In the genomic region with DNA sequence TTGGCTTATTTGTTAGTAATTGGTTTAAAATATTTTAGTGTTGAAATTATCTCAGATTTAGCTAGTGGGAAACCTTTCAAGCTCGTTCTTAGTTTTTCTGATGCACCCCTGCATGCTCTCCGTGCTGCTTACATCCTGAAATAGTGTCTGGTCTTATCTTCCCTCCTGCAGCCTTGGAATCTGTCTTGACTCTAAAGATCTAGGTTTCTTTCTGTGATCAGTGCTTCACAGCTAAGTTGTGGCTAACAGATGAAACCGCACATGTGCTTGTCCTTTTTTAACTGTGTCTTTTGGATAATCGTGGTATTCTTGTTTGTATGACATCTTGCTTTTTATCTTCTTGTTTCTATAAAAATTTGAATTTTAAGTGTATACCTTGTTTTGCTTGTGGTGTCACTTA, we compare ENCODE assay signal across 28 mouse cellular contexts. TPM values are rescaled to one million over a fixed set of nuclear protein-coding genes. Genes with fewer than 3 reads are reported as not detected.
DNase-seq lines count a peak whose midpoint lies in the region; ATAC-seq and TF ChIP-seq lines count a peak whose summit lies in the region.
"Had no signal": no experiment of that assay in that cellular context is flagged by ENCODE, and none has a peak within 500 bp of the region (broad histone marks: within the 10 kb centered on the region; RNA-seq: fewer than 3 reads in every experiment).

No protein-coding gene starts in this region.

- no peaks in the 10 kb centered on the region for H3K9me3 ChIP-seq in MEL (replicated peaks; ENCODE audit: insufficient read depth, low read length)
- no peaks in the 10 kb centered on the region for H3K9me3 ChIP-seq in liver, embryonic 14.5 days (ENCODE audit: control insufficient read depth, low read length)
- H3K9me3 ChIP-seq: forebrain, embryonic 10.5 days; forebrain, embryonic 13.5 days; heart, embryonic 10.5 days; heart, embryonic 13.5 days had no signal

- H3K4me3 ChIP-seq in MEL (ENCODE audit: control insufficient read depth in 1 of 2, insufficient read depth in 1 of 2, low read depth in 2 of 2, low read length in 2 of 2) = no peak overlapping the region
- no peak overlapping the region for H3K4me3 ChIP-seq in liver, embryonic 14.5 days (ENCODE audit: insufficient read depth in 1 of 2, low read depth in 2 of 2, low read length in 2 of 2)
- no peak overlapping the region for H3K4me3 ChIP-seq in layer of hippocampus, adult 2 months
- H3K4me3 ChIP-seq: forebrain, embryonic 10.5 days; forebrain, embryonic 13.5 days; heart, adult 2 months; heart, embryonic 10.5 days; heart, embryonic 13.5 days had no signal

- TF ChIP-seq CTCF in MEL (IDR thresholded peaks at IDR 0.05 in 2 of 3, conservative IDR thresholded peaks at IDR 0.05 in 1 of 3; ENCODE audit: control insufficient read depth in 1 of 3, insufficient read depth in 1 of 3, low read depth in 2 of 3, low read length in 3 of 3, poor library complexity in 1 of 3, severe bottlenecking in 1 of 3) = no peak
- TF ChIP-seq CTCF in liver, embryonic 14.5 days (IDR thresholded peaks at IDR 0.05; ENCODE audit: low read depth) = no peak
- no peak for TF ChIP-seq CTCF in layer of hippocampus, adult 2 months (conservative IDR thresholded peaks at IDR 0.05)

- H3K9ac ChIP-seq in MEL (ENCODE audit: control insufficient read depth, low read depth, low read length, poor library complexity, severe bottlenecking) = no peak overlapping the region
- H3K9ac ChIP-seq in liver, embryonic 14.5 days (replicated peaks) = no peak overlapping the region
- H3K9ac ChIP-seq: forebrain, embryonic 13.5 days; heart, embryonic 13.5 days; hindbrain, embryonic 14.5 days had no signal

- peak; percentile 82 for DNase-seq in MEL (ENCODE audit: low read depth, low spot score)
- DNase-seq in liver, embryonic 14.5 days (ENCODE audit: low read depth in 3 of 3, low spot score in 3 of 3) = no peak
- no peak for DNase-seq in layer of hippocampus, adult 2 months (ENCODE audit: low spot score in 2 of 2)
- DNase-seq in layer of hippocampus, adult 11-12 months (ENCODE audit: low spot score) = no peak
- DNase-seq in urinary bladder, postnatal 4 days (ENCODE audit: low spot score in 2 of 2) = no peak
- no peak for DNase-seq in right cerebral cortex, postnatal 14 days
- DNase-seq: adrenal gland, adult 8-10 months; adrenal gland, postnatal 25 days; cerebellum, adult 11-12 months; cerebellum, adult 8-10 months; cerebellum, postnatal 10 days; cerebellum, postnatal 36 days; gastrocnemius, postnatal 10 days; gastrocnemius, postnatal 36 days; heart, adult 2 months; heart, postnatal 14 days; heart, postnatal 4 days had no signal

- H3K27ac ChIP-seq in MEL (ENCODE audit: control insufficient read depth, low read depth, low read length) = no peak overlapping the region
- no peak overlapping the region for H3K27ac ChIP-seq in liver, embryonic 14.5 days
- no peak overlapping the region for H3K27ac ChIP-seq in layer of hippocampus, adult 2 months
- H3K27ac ChIP-seq: forebrain, embryonic 10.5 days; forebrain, embryonic 13.5 days; heart, adult 2 months; heart, embryonic 10.5 days; heart, embryonic 13.5 days; hindbrain, embryonic 14.5 days had no signal

- TF ChIP-seq POLR2A in MEL (IDR thresholded peaks at IDR 0.05; ENCODE audit: control insufficient read depth in 1 of 2, insufficient read depth in 1 of 2, low read depth in 1 of 2, low read length in 2 of 2, poor library complexity in 1 of 2) = no peak

- H3K79me2 ChIP-seq in MEL (ENCODE audit: control insufficient read depth, insufficient read depth, low read length, poor library complexity) = no peaks in the 10 kb centered on the region

- no peak overlapping the region for H3K4me2 ChIP-seq in liver, embryonic 14.5 days (ENCODE audit: low read depth)
- H3K4me2 ChIP-seq: forebrain, embryonic 13.5 days; heart, embryonic 13.5 days; hindbrain, embryonic 14.5 days had no signal

- ATAC-seq in common myeloid progenitor, adult 5-6 weeks (replicated peaks; ENCODE audit: low read depth, poor library complexity, severe bottlenecking) = peak; percentile 52; the same call in 1 of the 2 replicates
- peak; percentile 65; the same call in 1 of the 2 replicates for ATAC-seq in liver, embryonic 14.5 days (ENCODE audit: insufficient read depth)
- peak; percentile 99 for ATAC-seq in megakaryocyte progenitor cell, adult 5-6 weeks (replicated peaks; ENCODE audit: poor library complexity)
- ATAC-seq: activated CD4-positive, CD25-positive, alpha-beta regulatory T cell, adult 4 months; CD4-positive, CD25-positive, alpha-beta regulatory T cell, adult 4 months; forebrain, embryonic 13.5 days; forebrain, embryonic 16.5 days had no signal

- no peak for TF ChIP-seq RAD21 in MEL (IDR thresholded peaks at IDR 0.05; ENCODE audit: low read depth, low read length)

- WGBS in liver, embryonic 14.5 days (ENCODE audit: insufficient replicate concordance) = 10% methylated on average over 4 of the region's 4 CpGs

- H3K27me3 ChIP-seq in MEL (ENCODE audit: control insufficient read depth in 1 of 2, insufficient read depth in 2 of 2, low read length in 2 of 2) = no peaks in the 10 kb centered on the region
- no peaks in the 10 kb centered on the region for H3K27me3 ChIP-seq in liver, embryonic 14.5 days (ENCODE audit: control insufficient read depth, insufficient read depth, low read length)
- H3K27me3 ChIP-seq: heart, embryonic 13.5 days had no signal

- peaks cover 6% of the 10 kb centered on the region in 2 experiments; a peak in 3 of 4 replicates for H3K4me1 ChIP-seq in MEL (ENCODE audit: control insufficient read depth in 1 of 2, insufficient read depth in 2 of 2, low read length in 2 of 2)
- H3K4me1 ChIP-seq in liver, embryonic 14.5 days (replicated peaks; ENCODE audit: control insufficient read depth in 2 of 2, insufficient read depth in 2 of 2, low read length in 1 of 2) = peaks cover 0 to 12% of the 10 kb centered on the region in 2 experiments; a peak in 3 of 4 replicates
- H3K4me1 ChIP-seq: forebrain, embryonic 13.5 days; heart, embryonic 10.5 days; heart, embryonic 13.5 days had no signal

- peak; percentile 90 for TF ChIP-seq EP300 in MEL (IDR thresholded peaks at IDR 0.05; ENCODE audit: low read depth in 1 of 2, low read length in 2 of 2)
- TF ChIP-seq EP300 in liver, embryonic 14.5 days (IDR thresholded peaks at IDR 0.05; ENCODE audit: low read depth) = peak; percentile 78

- peaks cover 0 to 10% of the 10 kb centered on the region in 2 experiments; a peak in 2 of 4 replicates for H3K36me3 ChIP-seq in MEL (ENCODE audit: control insufficient read depth in 1 of 2, insufficient read depth in 2 of 2, low read length in 2 of 2)
- H3K36me3 ChIP-seq in liver, embryonic 14.5 days (replicated peaks; ENCODE audit: control insufficient read depth, insufficient read depth, low read depth) = no peaks in the 10 kb centered on the region
- H3K36me3 ChIP-seq: forebrain, embryonic 10.5 days; heart, embryonic 10.5 days; heart, embryonic 13.5 days had no signal

TF ChIP-seq in MEL, 35 proteins besides CTCF, POLR2A, EP300 and RAD21 (continues in another document):
- TF ChIP-seq MAFK (IDR thresholded peaks at IDR 0.05; ENCODE audit: borderline replicate concordance, low read depth, low read length) (0 out of 2 replicates have a peak, but pooled peaks have one; percentile 38), GABPA (IDR thresholded peaks at IDR 0.05; ENCODE audit: low read depth, low read length) (no peak), POLR2AphosphoS5 (IDR thresholded peaks at IDR 0.05; ENCODE audit: borderline replicate concordance, low read depth, low read length) (no peak), BHLHE40 (IDR thresholded peaks at IDR 0.05; ENCODE audit: borderline replicate concordance, low read depth, low read length) (peak; percentile 71; the same call in 1 of the 2 replicates), MAZ (IDR thresholded peaks at IDR 0.05; ENCODE audit: low read depth, low read length) (no peak), TBP (IDR thresholded peaks at IDR 0.05; ENCODE audit: low read depth, low read length) (no peak), ZKSCAN1 (IDR thresholded peaks at IDR 0.05; ENCODE audit: low read depth, low read length) (no peak), MXI1 (IDR thresholded peaks at IDR 0.05; ENCODE audit: low read depth, low read length) (peak; percentile 76), NRF1 (IDR thresholded peaks at IDR 0.05; ENCODE audit: insufficient read depth, low read depth, low read length, poor library complexity, severe bottlenecking) (no peak), RCOR1 (IDR thresholded peaks at IDR 0.05; ENCODE audit: low read depth, low read length) (peak; percentile 96), MAX (IDR thresholded peaks at IDR 0.05; ENCODE audit: low read length) (peak; percentile 83), MEF2A (IDR thresholded peaks at IDR 0.05; ENCODE audit: extremely low read depth, insufficient replicate concordance, low read depth, low read length, poor library complexity, severe bottlenecking) (peak; percentile 72; the same call in 1 of the 2 replicates), TAL1 (IDR thresholded peaks at IDR 0.05; ENCODE audit: low read length) (peak; percentile 81), USF1 (IDR thresholded peaks at IDR 0.05; ENCODE audit: low read depth, low read length) (peak; percentile 14; the same call in 1 of the 2 replicates), ZC3H11A (IDR thresholded peaks at IDR 0.05; ENCODE audit: low read depth, low read length) (no peak), ETS1 (IDR thresholded peaks at IDR 0.05; ENCODE audit: low read depth, low read length) (peak; percentile 86), TCF12 (IDR thresholded peaks at IDR 0.05; ENCODE audit: low read depth, low read length) (peak; percentile 94), ZNF384 (IDR thresholded peaks at IDR 0.05; ENCODE audit: low read depth, low read length) (no peak), SIN3A (IDR thresholded peaks at IDR 0.05; ENCODE audit: low read length) (0 out of 2 replicates have a peak, but pooled peaks have one; percentile 38), GATA1 (IDR thresholded peaks at IDR 0.05; ENCODE audit: low read depth, low read length) (peak; percentile 90), UBTF (IDR thresholded peaks at IDR 0.05; ENCODE audit: borderline replicate concordance, insufficient read depth, low read depth, low read length) (no peak), NELFE (IDR thresholded peaks at IDR 0.05; ENCODE audit: low read depth, low read length) (no peak), MYC (IDR thresholded peaks at IDR 0.05; ENCODE audit: low read depth, low read length) (peak; percentile 80)

RNA-seq across cellular contexts. Expression of gene Mab21l2, which starts 18.9 kb away (rescaled TPM):
- total RNA-seq in MEL (2012; rRNA removed) = 0.07 TPM in 1 of 2 replicates, not detected in the other
- polyA plus RNA-seq in MEL (2012; ENCODE audit: insufficient read depth in 1 of 2, insufficient read length in 2 of 2, low read depth in 1 of 2, low replicate concordance in 2 of 2, missing spikeins in 1 of 2) = not detected
- not detected in 2 replicates for total RNA-seq in common myeloid progenitor, adult 5-6 weeks (2017)
- polyA plus RNA-seq in liver, embryonic 14.5 days (2012; rRNA removed) = 0.31 and 0.69 TPM in 2 replicates
- 0.15 and 0.23 TPM in 2 replicates for polyA plus RNA-seq in liver, embryonic 14.5 days (2014; fragmentation: Nextera tagmentation; extraction: Ambion mirVana)
- total RNA-seq in megakaryocyte progenitor cell, adult 5-6 weeks (2015) = not detected in 2 replicates
- not detected in 2 replicates for total RNA-seq in megakaryocyte progenitor cell, adult 5-6 weeks (2017)
- not detected for total RNA-seq in layer of hippocampus, adult 2 months (2021)
- total RNA-seq: granulocyte monocyte progenitor cell, adult 5-6 weeks had no signal
